Mouse (Mus musculus) hindbrain, embryonic 13.5 days (tissue): ENCODE results near the gene Hlf. TPM values are rescaled to one million over a fixed set of nuclear protein-coding genes. Genes with fewer than 3 reads are reported as not detected.
A peak's percentile ranks its signal among the peaks of the same experiment; 100 is the strongest.

ENCODE experiments used
- ATAC-seq: fragments of 200-750 bp; cut with Nextera tagmentation; 2 replicates; pipeline ENCODE4 v1.8.0; 2017; ENCODE audit warnings: moderate TSS enrichment; ENCODE audit not compliant: low FRiP score
- H3K27ac ChIP-seq: fragments of 300-500 bp; sonication (generic); 2 replicates; pipeline ENCODE4 v1.5.1; 2015; ENCODE audit warnings: inconsistent platforms, mild to moderate bottlenecking, moderate library complexity
- H3K27me3 ChIP-seq: fragments of 300-500 bp; sonication (generic); 2 replicates; pipeline ENCODE4 v1.6.1; 2015; ENCODE audit warnings: mild to moderate bottlenecking, inconsistent platforms
- H3K36me3 ChIP-seq: fragments of 300-500 bp; sonication (generic); 2 replicates; pipeline ENCODE4 v1.6.1; 2015; ENCODE audit warnings: mild to moderate bottlenecking, inconsistent platforms
- H3K4me1 ChIP-seq: fragments of 300-500 bp; sonication (generic); replicated peaks from 2 replicates; pipeline ENCODE4 v1.6.1; 2015; ENCODE audit warnings: inconsistent platforms
- H3K4me2 ChIP-seq: fragments of 300-500 bp; sonication (generic); 2 replicates; pipeline ENCODE4 v1.6.1; 2015; ENCODE audit warnings: inconsistent platforms, mild to moderate bottlenecking, moderate library complexity
- H3K4me3 ChIP-seq: fragments of 300-500 bp; sonication (generic); 2 replicates; pipeline ENCODE4 v1.5.1; 2015; ENCODE audit warnings: mild to moderate bottlenecking, inconsistent platforms
- H3K9ac ChIP-seq: fragments of 300-500 bp; sonication (generic); 2 replicates; pipeline ENCODE4 v1.6.1; 2015; ENCODE audit warnings: mild to moderate bottlenecking, inconsistent platforms
- H3K9me3 ChIP-seq: fragments of 300-500 bp; sonication (generic); 2 replicates; pipeline ENCODE4 v1.6.1; 2016; ENCODE audit warnings: inconsistent platforms
- WGBS: fragments of 180-500 bp; shearing (Covaris S2); methylation state at CpG from one replicate; pipeline ENCODE4 v1.1.7; 2015; 5-methylcytosine and 5-hydroxymethylcytosine counted together
- polyA plus RNA-seq: library from polyadenylated mRNA; unstranded; fragments of >200 nt; fragmentation: Nextera tagmentation; extraction: Ambion mirVana; gene quantifications from 2 replicates; pipeline ENCODE4 v1.2.1, GENCODE M21; 2015

The Hlf gene
- 3.3 and 4.6 TPM in 2 replicates for polyA plus RNA-seq

GRCm38 (mm10) chr11:90390817-90391173, at the start of gene Hlf:
TSS of gene Hlf (minus strand) at chr11:90390895.
- Histone ChIP-seq H3K9me3 (no peaks in the 10 kb centered on the region), H3K9ac (peak within 1 kb of the TSS; percentile 70), H3K4me3 (peak within 1 kb of the TSS; percentile 54), H3K4me2 (peak within 1 kb of the TSS; percentile 96), H3K4me1 (peaks cover 25% of the 10 kb centered on the region), H3K27me3 (peaks cover 60% of the 10 kb centered on the region), H3K36me3 (no peaks in the 10 kb centered on the region), H3K27ac (no peak within 1 kb of the TSS)
- WGBS = 0% methylated on average over 25 of the region's 40 CpGs
- peak; percentile 96 for ATAC-seq

DNA sequence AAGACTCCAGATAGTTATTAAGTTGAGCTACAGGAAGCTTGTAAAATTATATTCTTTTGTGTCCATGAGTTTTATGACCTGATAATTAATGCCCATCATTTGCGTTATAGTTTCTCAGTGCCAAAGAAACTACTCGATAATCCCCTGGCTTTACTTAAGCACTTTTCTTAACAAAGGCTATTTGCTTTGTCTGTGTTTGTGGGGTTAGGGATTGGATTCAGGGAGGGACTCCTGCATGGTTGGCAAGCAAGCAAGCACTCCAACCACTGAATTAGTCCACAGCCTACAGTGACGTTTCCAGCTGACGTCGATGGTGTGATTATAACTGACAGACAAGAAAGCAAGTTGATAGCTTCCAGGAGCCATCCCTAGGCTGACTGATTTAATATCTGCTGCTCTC, 48.1 kb upstream of the Hlf start:
- no peak for ATAC-seq
- 81% methylated on average over 5 of the region's 5 CpGs for WGBS

DNA sequence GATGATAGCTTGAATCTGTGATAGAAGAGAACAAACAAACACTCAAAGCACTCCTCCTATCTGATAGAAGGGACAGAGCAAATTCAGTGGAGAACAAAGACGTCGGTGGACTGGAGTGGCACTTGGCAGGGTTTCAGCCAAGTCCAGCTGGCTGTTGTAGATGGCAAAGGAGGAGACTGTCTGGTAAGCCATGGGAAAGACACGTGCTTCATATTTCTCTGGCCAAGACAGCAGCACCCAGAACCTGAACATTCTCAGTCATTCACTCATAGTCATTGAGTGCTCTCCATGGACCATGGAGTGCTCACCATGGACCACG, 34.5 kb upstream of the Hlf start:
- no peaks in the 10 kb centered on the region for H3K9me3 ChIP-seq
- no peak overlapping the region for H3K27ac ChIP-seq
- no peak overlapping the region for H3K4me3 ChIP-seq
- H3K27me3 ChIP-seq = 0 out of 2 replicates have a peak, but pooled peaks cover 3% of the 10 kb centered on the region
- H3K4me1 ChIP-seq = peaks cover 6% of the 10 kb centered on the region; the same call in 1 of the 2 replicates
- no peak overlapping the region for H3K9ac ChIP-seq
- H3K36me3 ChIP-seq = no peaks in the 10 kb centered on the region
- WGBS = 80% methylated on average over 4 of the region's 4 CpGs
- no peak for ATAC-seq
- H3K4me2 ChIP-seq = no peak overlapping the region

More for the DNA sequence above, 48.1 kb upstream of the Hlf start:
- Histone ChIP-seq H3K9ac (no peak overlapping the region), H3K27ac (no peak overlapping the region), H3K9me3 (no peaks in the 10 kb centered on the region), H3K27me3 (0 out of 2 replicates have a peak, but pooled peaks cover 9% of the 10 kb centered on the region), H3K4me1 (no peaks in the 10 kb centered on the region), H3K4me2 (no peak overlapping the region), H3K36me3 (no peaks in the 10 kb centered on the region), H3K4me3 (no peak overlapping the region)

DNA sequence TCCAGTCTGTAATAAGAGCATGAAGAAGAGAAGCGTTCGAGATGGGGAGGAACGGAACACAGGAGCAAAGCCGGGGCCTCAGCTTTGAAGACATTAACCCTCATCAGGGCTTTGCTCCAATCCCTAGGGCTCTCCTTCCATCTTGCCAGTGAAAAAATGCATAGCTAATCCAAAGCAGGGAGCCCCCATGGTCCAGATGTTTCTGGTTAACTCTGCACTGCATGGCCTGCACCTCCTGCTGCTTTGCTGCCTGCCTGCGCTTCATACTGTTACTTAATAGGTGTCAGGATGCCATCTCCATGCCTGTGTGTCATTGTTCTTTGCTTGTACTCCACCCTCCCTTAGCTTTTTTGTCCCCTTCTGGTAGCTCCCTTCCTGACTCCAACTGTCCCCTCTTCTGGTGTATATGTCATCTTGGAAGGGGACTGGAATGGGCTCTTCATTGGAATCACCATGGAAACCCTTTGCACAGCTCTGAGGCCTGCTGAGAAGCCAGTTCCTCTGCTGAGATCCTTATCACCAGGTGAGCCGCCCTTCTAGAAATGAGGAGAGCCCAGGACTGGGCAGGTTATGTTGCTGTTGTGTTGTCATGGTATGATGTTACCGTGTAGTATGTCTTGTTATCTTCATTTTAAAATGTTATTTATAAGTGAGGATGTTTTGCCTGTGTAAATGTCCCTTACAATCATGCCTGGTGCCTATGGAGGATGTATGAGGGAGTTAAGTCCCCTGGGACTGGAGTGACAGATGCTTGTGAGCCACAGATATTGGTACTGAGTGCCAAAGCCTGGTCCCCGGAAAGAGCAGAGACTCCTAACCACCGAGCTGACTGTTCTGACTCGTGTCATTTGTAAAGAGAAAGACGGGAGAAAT, 33.9 kb upstream of the Hlf start:
- 75% methylated on average over 11 of the region's 11 CpGs for WGBS
- H3K4me3 ChIP-seq = no peak overlapping the region
- H3K36me3 ChIP-seq = no peaks in the 10 kb centered on the region
- H3K27me3 ChIP-seq = peaks cover 8% of the 10 kb centered on the region
- H3K9ac ChIP-seq = no peak overlapping the region
- no peak for ATAC-seq
- H3K9me3 ChIP-seq = no peaks in the 10 kb centered on the region
- H3K27ac ChIP-seq = no peak overlapping the region
- H3K4me1 ChIP-seq = peaks cover 6% of the 10 kb centered on the region; the same call in 1 of the 2 replicates
- no peak overlapping the region for H3K4me2 ChIP-seq

DNA sequence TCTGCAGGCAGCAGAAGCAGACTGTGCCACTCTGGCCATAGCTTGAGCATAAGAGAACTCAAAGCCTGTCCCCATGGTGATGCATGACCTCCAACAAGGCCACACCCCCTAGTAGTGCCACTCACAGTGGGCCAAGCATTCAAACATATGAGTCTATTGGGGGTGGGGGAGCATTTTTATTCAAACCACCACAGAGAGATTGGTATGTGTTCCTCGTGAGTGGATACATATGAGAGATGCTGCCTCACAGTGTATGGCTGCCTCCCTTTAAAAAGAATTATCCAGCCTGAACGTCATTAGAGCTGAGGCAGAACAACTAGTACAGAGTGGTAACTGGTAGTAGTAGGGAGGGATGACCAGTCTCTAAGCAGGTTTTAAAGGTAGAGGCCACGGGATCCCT, 33.2 kb upstream of the Hlf start:
- ATAC-seq = no peak
- Histone ChIP-seq H3K4me3 (no peak overlapping the region), H3K27ac (no peak overlapping the region), H3K36me3 (no peaks in the 10 kb centered on the region), H3K4me2 (no peak overlapping the region), H3K9me3 (no peaks in the 10 kb centered on the region), H3K27me3 (peaks cover 14% of the 10 kb centered on the region), H3K4me1 (peaks cover 6% of the 10 kb centered on the region; the same call in 1 of the 2 replicates), H3K9ac (no peak overlapping the region)
- 62% methylated on average over 3 of the region's 3 CpGs for WGBS

DNA sequence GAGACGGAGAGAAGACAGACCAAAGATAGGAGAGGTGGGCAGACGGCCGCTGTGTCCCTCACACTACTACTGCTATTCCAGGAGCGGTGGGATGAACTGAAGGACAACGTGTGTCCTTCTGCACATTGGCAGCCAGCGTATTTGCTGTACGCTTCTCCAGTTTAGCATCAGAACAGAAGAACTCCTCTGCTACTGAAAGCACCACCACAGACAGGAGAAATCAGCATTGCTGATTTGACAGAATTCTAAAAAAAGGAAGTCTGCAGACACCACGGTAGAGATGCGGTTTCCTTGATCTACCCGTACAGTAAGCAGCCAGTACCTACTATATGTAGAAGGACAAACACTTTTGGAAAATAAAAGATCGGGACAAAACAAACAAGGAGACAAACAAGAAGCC, 29.0 kb upstream of the Hlf start:
- 93% methylated on average over 11 of the region's 11 CpGs for WGBS

GRCm38 (mm10) chr11:90417921-90418320, 27.2 kb upstream of the Hlf start:
- peak; percentile 99 for ATAC-seq
- H3K36me3 ChIP-seq = no peaks in the 10 kb centered on the region
- WGBS = 2% methylated on average over 42 of the region's 42 CpGs

More for the DNA sequence above, 29.0 kb upstream of the Hlf start:
- Histone ChIP-seq H3K36me3 (no peaks in the 10 kb centered on the region), H3K9me3 (no peaks in the 10 kb centered on the region), H3K9ac (no peak overlapping the region), H3K4me3 (no peak overlapping the region), H3K27me3 (peaks cover 22% of the 10 kb centered on the region), H3K4me2 (no peak overlapping the region), H3K27ac (no peak overlapping the region), H3K4me1 (peaks cover 15% of the 10 kb centered on the region)
- ATAC-seq = no peak

DNA sequence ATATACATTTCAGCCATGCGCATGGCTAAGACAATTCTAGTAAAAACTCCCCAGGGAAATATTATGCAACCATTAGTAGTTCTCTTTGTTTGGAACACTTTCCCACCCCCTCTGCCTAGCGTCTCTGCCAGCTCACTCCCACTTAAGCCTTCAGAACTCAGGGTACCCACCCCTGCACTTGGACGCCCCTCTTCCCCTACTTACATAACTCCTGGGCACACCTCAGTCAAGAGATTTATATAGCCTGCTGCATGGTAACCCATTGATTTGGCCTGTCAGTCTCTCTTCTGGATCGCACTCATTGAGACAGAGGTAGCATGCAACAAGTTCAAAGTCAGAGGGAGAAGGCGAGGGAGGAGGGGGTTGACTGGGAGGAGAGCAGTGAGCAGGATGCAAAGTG, 26.3 kb upstream of the Hlf start:
- no peaks in the 10 kb centered on the region for H3K36me3 ChIP-seq
- 81% methylated on average over 5 of the region's 5 CpGs for WGBS
- ATAC-seq = no peak
- no peak overlapping the region for H3K9ac ChIP-seq
- H3K9me3 ChIP-seq = no peaks in the 10 kb centered on the region
- H3K4me1 ChIP-seq = peaks cover 10% of the 10 kb centered on the region
- H3K4me2 ChIP-seq = no peak overlapping the region
- no peak overlapping the region for H3K4me3 ChIP-seq
- H3K27ac ChIP-seq = no peak overlapping the region
- H3K27me3 ChIP-seq = peaks cover 23% of the 10 kb centered on the region

More at GRCm38 (mm10) chr11:90417921-90418320, 27.2 kb upstream of the Hlf start:
- Histone ChIP-seq H3K9ac (peak overlapping the region; percentile 60), H3K4me1 (peaks cover 10% of the 10 kb centered on the region), H3K4me2 (peak overlapping the region; percentile 68), H3K27ac (no peak overlapping the region), H3K4me3 (peak overlapping the region; percentile 37), H3K27me3 (peaks cover 23% of the 10 kb centered on the region), H3K9me3 (no peaks in the 10 kb centered on the region)

DNA sequence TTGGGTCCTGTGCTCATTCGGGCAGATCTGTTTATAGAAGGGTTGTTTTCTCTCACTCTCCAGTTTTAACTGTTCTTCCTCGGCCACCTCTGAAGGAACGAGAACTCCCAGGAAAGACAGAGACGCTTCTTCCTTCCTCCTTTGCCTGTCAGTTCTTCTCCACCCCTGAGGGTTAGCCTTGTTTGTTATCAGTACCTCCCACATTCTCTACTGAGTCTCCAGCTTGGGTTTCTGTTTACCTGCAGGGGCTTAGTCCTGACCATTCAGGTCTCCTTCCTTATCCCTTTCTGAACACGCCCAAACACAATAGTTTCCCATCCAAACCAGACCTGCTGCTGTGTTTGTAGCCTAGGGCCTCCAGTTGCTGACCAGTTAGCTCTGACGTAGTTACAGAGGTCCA, 8.2 kb upstream of the Hlf start:
- H3K36me3 ChIP-seq = no peaks in the 10 kb centered on the region
- no peaks in the 10 kb centered on the region for H3K9me3 ChIP-seq
- H3K27ac ChIP-seq = no peak overlapping the region
- no peaks in the 10 kb centered on the region for H3K27me3 ChIP-seq
- 69% methylated on average over 6 of the region's 6 CpGs for WGBS
- no peak overlapping the region for H3K9ac ChIP-seq
- ATAC-seq = no peak
- H3K4me2 ChIP-seq = no peak overlapping the region
- H3K4me1 ChIP-seq = no peaks in the 10 kb centered on the region
- no peak overlapping the region for H3K4me3 ChIP-seq

DNA sequence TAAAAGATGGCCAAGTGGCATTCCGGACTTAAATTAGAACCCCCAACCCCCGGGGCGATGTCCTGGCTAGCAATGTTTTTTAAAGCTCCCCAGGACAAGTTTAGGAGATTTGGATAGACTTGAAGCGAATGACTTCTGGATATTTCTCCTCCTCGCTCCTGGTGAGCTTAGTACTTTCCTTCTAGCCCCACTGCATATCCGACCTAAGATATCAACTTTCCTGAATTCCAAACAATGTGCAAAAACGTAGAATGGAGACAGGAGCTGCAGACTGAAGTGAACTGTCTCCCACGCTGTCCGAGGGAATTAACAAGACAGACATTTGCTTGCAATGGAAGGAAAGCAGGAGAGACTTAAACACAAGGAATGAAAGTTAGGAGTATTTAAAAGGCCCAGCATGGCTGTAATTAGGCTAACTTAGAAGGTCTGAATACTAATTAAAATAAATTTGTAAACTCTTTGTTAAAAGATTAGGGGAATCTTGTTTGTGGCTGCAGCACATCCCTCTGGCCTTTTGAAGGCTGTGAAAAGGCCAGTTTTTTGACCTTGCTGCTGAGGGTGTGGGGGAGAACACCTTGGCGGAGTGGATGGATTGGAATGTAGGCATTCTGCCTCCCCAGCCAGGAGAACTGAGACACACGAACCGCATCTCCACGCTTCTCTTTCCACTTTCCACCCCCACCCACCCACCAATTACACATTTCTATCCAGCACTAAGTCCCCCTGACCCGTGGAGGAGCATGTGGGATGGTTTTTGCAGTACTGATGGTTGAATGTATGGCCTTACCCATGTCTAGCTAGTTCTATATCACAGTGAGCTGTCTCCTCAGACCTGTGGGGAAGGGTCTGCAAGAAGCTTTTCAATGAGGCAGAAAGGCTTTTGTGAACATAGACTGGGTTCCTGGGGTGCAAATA, 833 bp upstream of the Hlf start:
- H3K4me1 ChIP-seq = peaks cover 25% of the 10 kb centered on the region
- peaks cover 53% of the 10 kb centered on the region for H3K27me3 ChIP-seq
- H3K36me3 ChIP-seq = no peaks in the 10 kb centered on the region
- no peak for ATAC-seq
- no peak overlapping the region for H3K27ac ChIP-seq
- peak overlapping the region; percentile 96 for H3K4me2 ChIP-seq
- 13% methylated on average over 14 of the region's 14 CpGs for WGBS
- no peaks in the 10 kb centered on the region for H3K9me3 ChIP-seq
- H3K9ac ChIP-seq = 0 out of 2 replicates have a peak overlapping the region, but pooled peaks have one; percentile 39
- H3K4me3 ChIP-seq = peak overlapping the region; percentile 54

GRCm38 (mm10) chr11:90389902-90390816, 536 bp downstream of the Hlf start:
- under 1% methylated on average over 41 of the region's 41 CpGs for WGBS
- peak; percentile 82 for ATAC-seq
- Histone ChIP-seq H3K9me3 (no peaks in the 10 kb centered on the region), H3K27ac (no peak overlapping the region), H3K4me2 (peak overlapping the region; percentile 96), H3K36me3 (no peaks in the 10 kb centered on the region), H3K4me1 (peaks cover 25% of the 10 kb centered on the region), H3K27me3 (peaks cover 64% of the 10 kb centered on the region), H3K9ac (peak overlapping the region; percentile 70), H3K4me3 (peak overlapping the region; percentile 54)
